Mouse (Mus musculus) megakaryocyte-erythroid progenitor cell, adult 5-6 weeks (primary cell): ENCODE results near the gene Col6a1. TPM values are rescaled to one million over a fixed set of nuclear protein-coding genes. Genes with fewer than 3 reads are reported as not detected.

Source experiments
- ATAC-seq: replicated peaks from 2 replicates; pipeline ENCODE4 v1.8.0; 2016; ENCODE audit warnings: mild to moderate bottlenecking, inconsistent platforms; ENCODE audit not compliant: severe bottlenecking, poor library complexity, low FRiP score, low TSS enrichment
- total RNA-seq, 2 experiments: library from RNA; stranded (forward) in 1 of 2; stranded (reverse) in 1 of 2; fragments of 200-1000, 215-1000 nt in 1 of 2; fragments of >200 nt in 1 of 2; fragmentation: Nextera tagmentation in 1 of 2; gene quantifications; 2 replicates each; pipeline ENCODE4 v1.2.3; 2014 to 2017

The Col6a1 gene
- total RNA-seq, 2 experiments from 2014 or later = not detected

GRCm38 (mm10) chr10:76685451-76686017, 40.4 kb downstream of the Col6a1 start:
- no peak for ATAC-seq

- no peak for ATAC-seq
These were observed 42.0 kb downstream of the Col6a1 start for GRCm38 (mm10) chr10:76683977-76684376.

- no peak for ATAC-seq
These were observed 42.5 kb downstream of the Col6a1 start for GRCm38 (mm10) chr10:76683461-76683860.

GRCm38 (mm10) chr10:76681882-76682281, 44.1 kb downstream of the Col6a1 start:
- no peak for ATAC-seq

- ATAC-seq = no peak
These were observed 45.0 kb downstream of the Col6a1 start for GRCm38 (mm10) chr10:76680758-76681650.

GRCm38 (mm10) chr10:76678122-76678521, 47.8 kb downstream of the Col6a1 start:
- no peak for ATAC-seq

GRCm38 (mm10) chr10:76675268-76675667, 50.7 kb downstream of the Col6a1 start:
- no peak for ATAC-seq

- ATAC-seq = no peak
These were observed 51.4 kb downstream of the Col6a1 start for GRCm38 (mm10) chr10:76674581-76674980.

- ATAC-seq = no peak
These were observed 54.0 kb downstream of the Col6a1 start for GRCm38 (mm10) chr10:76671939-76672338.

- ATAC-seq = no peak
These were observed 57.1 kb downstream of the Col6a1 start for GRCm38 (mm10) chr10:76668947-76669284.

GRCm38 (mm10) chr10:76668261-76668946, 57.6 kb downstream of the Col6a1 start:
- no peak for ATAC-seq

- ATAC-seq = no peak
These were observed 58.7 kb downstream of the Col6a1 start for GRCm38 (mm10) chr10:76667197-76667805.

GRCm38 (mm10) chr10:76665551-76665950, 60.4 kb downstream of the Col6a1 start:
- no peak for ATAC-seq

GRCm38 (mm10) chr10:76664156-76665115, 61.5 kb downstream of the Col6a1 start:
- ATAC-seq = no peak

Other genes starting within 250 kb of the Col6a1 start
- 7.5 and 11.4 TPM in 2 replicates for gene Lss, start 194.6 kb downstream of the Col6a1 start, total RNA-seq (2014; fragmentation: Nextera tagmentation)
- gene Lss, start 194.6 kb downstream of the Col6a1 start, total RNA-seq (2017) = 9.9 and 15.6 TPM in 2 replicates
- gene Spatc1l, start 163.9 kb downstream of the Col6a1 start, total RNA-seq (2014; fragmentation: Nextera tagmentation) = not detected in 2 replicates
- not detected in 2 replicates for gene Spatc1l, start 163.9 kb downstream of the Col6a1 start, total RNA-seq (2017)
- gene Ftcd, start 150.5 kb downstream of the Col6a1 start, total RNA-seq (2014; fragmentation: Nextera tagmentation) = not detected in 2 replicates
- not detected in 2 replicates for gene Ftcd, start 150.5 kb downstream of the Col6a1 start, total RNA-seq (2017)
- gene Col6a2, start 102.5 kb downstream of the Col6a1 start, total RNA-seq (2014; fragmentation: Nextera tagmentation) = 0.70 TPM in 1 of 2 replicates, not detected in the other
- gene Col6a2, start 102.5 kb downstream of the Col6a1 start, total RNA-seq (2017) = not detected in 2 replicates
- 16.8 and 20.1 TPM in 2 replicates for gene Pcbp3, start 235.7 kb upstream of the Col6a1 start, total RNA-seq (2014; fragmentation: Nextera tagmentation)
- 11.1 and 15.5 TPM in 2 replicates for gene Pcbp3, start 235.7 kb upstream of the Col6a1 start, total RNA-seq (2017)